Mouse (Mus musculus) heart, adult 2 months (tissue): ENCODE measurements around the gene Lig3.

ENCODE experiments used
- EP300 ChIP-seq: fragments of 200-500 bp; IDR thresholded peaks from 2 replicates; pipeline ENCODE4 v1.6.1; 2011; ENCODE audit warnings: low read depth, low read length, control low read depth; ENCODE audit not compliant: insufficient read depth
- POLR2A ChIP-seq: fragments of 200-500 bp; IDR thresholded peaks from 2 replicates; pipeline ENCODE4 v1.6.1; 2011; ENCODE audit warnings: mild to moderate bottlenecking, low read depth, low read length, control low read depth; ENCODE audit not compliant: insufficient read depth

DNA sequence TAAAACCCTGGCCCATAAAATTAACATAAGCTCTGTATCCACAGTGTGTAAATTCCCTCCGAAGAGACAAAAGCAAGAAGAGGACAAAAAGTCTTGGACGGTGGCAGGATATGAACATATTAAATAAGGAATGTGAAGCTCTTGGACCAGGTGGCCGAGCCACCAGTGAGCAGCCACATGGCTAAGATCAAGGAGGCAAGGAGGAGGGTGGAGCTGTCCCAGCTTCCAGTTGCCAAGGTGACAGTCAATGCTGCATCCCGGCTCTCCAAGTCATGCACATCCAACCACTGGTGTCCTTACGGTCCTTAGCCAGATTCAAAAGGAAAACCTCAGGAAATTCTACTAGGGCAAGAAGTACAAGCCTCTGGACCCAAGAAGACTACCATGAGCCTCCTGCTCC lies 57.6 kb downstream of the Lig3 start:
- TF ChIP-seq EP300: no peak
- TF ChIP-seq POLR2A: no peak
